In the genomic region with DNA sequence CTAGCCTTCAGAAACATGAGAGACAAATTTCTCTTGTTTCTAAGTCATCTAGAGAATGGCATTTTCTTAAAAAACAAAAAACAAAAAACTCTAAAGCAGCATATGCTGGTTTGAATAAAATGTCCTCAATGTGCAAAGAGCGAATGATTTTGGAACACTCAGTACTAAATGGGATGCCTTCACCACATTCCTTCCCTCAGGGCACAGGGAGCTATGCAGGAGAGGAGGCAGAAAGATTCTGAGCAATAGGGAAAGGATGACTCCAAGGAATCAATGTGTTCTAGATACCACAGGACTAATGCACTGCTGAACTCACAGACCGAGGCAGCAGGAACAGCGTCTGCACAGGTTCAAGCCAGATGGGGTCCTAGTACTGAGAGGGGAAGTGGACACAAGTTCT, we compare ENCODE assay signal across 26 mouse cellular contexts.
A peak's percentile ranks its signal among the peaks of the same experiment; 100 is the strongest.
DNase-seq lines count a peak whose midpoint lies in the region; ATAC-seq and TF ChIP-seq lines count a peak whose summit lies in the region.
"Had no signal": no experiment of that assay in that cellular context is flagged by ENCODE, and none has a peak within 500 bp of the region (broad histone marks: within the 10 kb centered on the region; RNA-seq: fewer than 3 reads in every experiment).

No protein-coding gene starts in this region.

- WGBS in intestine, embryonic 16.5 days: 88% methylated on average over 3 of the region's 3 CpGs

- no peak overlapping the region for H3K4me2 ChIP-seq in intestine, embryonic 16.5 days (ENCODE audit: low read depth, low read length)
- H3K4me2 ChIP-seq: embryonic facial prominence, embryonic 13.5 days; embryonic facial prominence, embryonic 15.5 days; forebrain, embryonic 12.5 days had no signal

- CTCF ChIA-PET in Patski (lab: Charles Lee): interaction anchor here (0.7 kb wide), 1 partner anchor 9 kb away, joined by 3 read pairs; no protein-coding TSS in a partner anchor

- POLR2A ChIA-PET in Patski (lab: Charles Lee): no interaction called here

- no peak overlapping the region for H3K27ac ChIP-seq in intestine, embryonic 16.5 days (ENCODE audit: low read length)
- H3K27ac ChIP-seq: embryonic facial prominence, embryonic 13.5 days; embryonic facial prominence, embryonic 15.5 days; forebrain, embryonic 10.5 days; forebrain, embryonic 12.5 days had no signal

- no peak for TF ChIP-seq CTCF in Patski (IDR thresholded peaks at IDR 0.05)

- H3K9me3 ChIP-seq in intestine, embryonic 16.5 days (ENCODE audit: control insufficient read depth, low read length): peaks cover 4% of the 10 kb centered on the region; the same call in 1 of the 2 replicates

- DNase-seq in retina, postnatal 1 day: peak; percentile 19
- DNase-seq in retina, embryonic 14.5 days (ENCODE audit: low spot score): no peak
- peak; percentile 90 for DNase-seq in Muller cell, postnatal 12 days (ENCODE audit: inconsistent ontology term)
- DNase-seq in Patski (ENCODE audit: low read depth, low spot score): peak; percentile 4
- DNase-seq in frontal cortex, postnatal 10 days (ENCODE audit: low spot score in 2 of 2): no peak
- no peak for DNase-seq in layer of hippocampus, adult 8-10 months (ENCODE audit: low spot score in 2 of 2)
- DNase-seq: adrenal gland, adult 2 months; adrenal gland, postnatal 10 days; adrenal gland, postnatal 25 days; B cell, adult 2 months; cerebellum, adult 11-12 months; cerebellum, adult 2 months; cerebellum, adult 9-10 months; cerebellum, postnatal 10 days; cerebellum, postnatal 36 days; embryo, embryonic 11 days had no signal

- H3K9ac ChIP-seq in intestine, embryonic 16.5 days (ENCODE audit: low read depth, low read length): no peak overlapping the region
- H3K9ac ChIP-seq: embryonic facial prominence, embryonic 13.5 days; embryonic facial prominence, embryonic 15.5 days; forebrain, embryonic 12.5 days had no signal

- H3K27me3 ChIP-seq in Patski: no peaks in the 10 kb centered on the region
- no peaks in the 10 kb centered on the region for H3K27me3 ChIP-seq in intestine, embryonic 16.5 days (replicated peaks; ENCODE audit: control insufficient read depth, insufficient read depth, low read length)
- H3K27me3 ChIP-seq: CH12.LX; embryonic facial prominence, embryonic 13.5 days; embryonic facial prominence, embryonic 15.5 days; forebrain, embryonic 12.5 days had no signal

- H3K4me1 ChIP-seq in intestine, embryonic 16.5 days (ENCODE audit: control insufficient read depth, insufficient read depth, low read length): no peaks in the 10 kb centered on the region
- H3K4me1 ChIP-seq: embryonic facial prominence, embryonic 15.5 days; forebrain, embryonic 10.5 days had no signal

- no peak overlapping the region for H3K4me3 ChIP-seq in intestine, embryonic 16.5 days (ENCODE audit: low read length)
- H3K4me3 ChIP-seq: embryonic facial prominence, embryonic 13.5 days; embryonic facial prominence, embryonic 15.5 days; erythroblast, embryonic 14.5 days; forebrain, embryonic 10.5 days; forebrain, embryonic 12.5 days had no signal

- H3K36me3 ChIP-seq in intestine, embryonic 16.5 days (ENCODE audit: control insufficient read depth, insufficient read depth, low read length): no peaks in the 10 kb centered on the region
- H3K36me3 ChIP-seq: embryonic facial prominence, embryonic 13.5 days; embryonic facial prominence, embryonic 15.5 days; forebrain, embryonic 10.5 days; forebrain, embryonic 12.5 days had no signal

- in situ Hi-C loops in Patski (cut with MboI; ENCODE audit: low pct_unique_long_range_greater_than_20kb): no loop called here

- no peak for ATAC-seq in Patski
- no peak for ATAC-seq in intestine, embryonic 16.5 days
- ATAC-seq: CD4-positive, CD25-positive, alpha-beta regulatory T cell, adult 4 months; forebrain, embryonic 14.5 days; forebrain, embryonic 16.5 days had no signal

Comparison
In these comparisons a context has a peak if more than half of its experiments do, and no peak if none do; other contexts are left out.
1. DNase-seq: peak in retina, postnatal 1 day (single experiment), Muller cell, postnatal 12 days (single experiment) and Patski (single experiment); none in retina, embryonic 14.5 days (single experiment), frontal cortex, postnatal 10 days (0 of 2) and layer of hippocampus, adult 8-10 months (0 of 2).